ENCODE assay signal across 9 mouse cellular contexts in the genomic region with DNA sequence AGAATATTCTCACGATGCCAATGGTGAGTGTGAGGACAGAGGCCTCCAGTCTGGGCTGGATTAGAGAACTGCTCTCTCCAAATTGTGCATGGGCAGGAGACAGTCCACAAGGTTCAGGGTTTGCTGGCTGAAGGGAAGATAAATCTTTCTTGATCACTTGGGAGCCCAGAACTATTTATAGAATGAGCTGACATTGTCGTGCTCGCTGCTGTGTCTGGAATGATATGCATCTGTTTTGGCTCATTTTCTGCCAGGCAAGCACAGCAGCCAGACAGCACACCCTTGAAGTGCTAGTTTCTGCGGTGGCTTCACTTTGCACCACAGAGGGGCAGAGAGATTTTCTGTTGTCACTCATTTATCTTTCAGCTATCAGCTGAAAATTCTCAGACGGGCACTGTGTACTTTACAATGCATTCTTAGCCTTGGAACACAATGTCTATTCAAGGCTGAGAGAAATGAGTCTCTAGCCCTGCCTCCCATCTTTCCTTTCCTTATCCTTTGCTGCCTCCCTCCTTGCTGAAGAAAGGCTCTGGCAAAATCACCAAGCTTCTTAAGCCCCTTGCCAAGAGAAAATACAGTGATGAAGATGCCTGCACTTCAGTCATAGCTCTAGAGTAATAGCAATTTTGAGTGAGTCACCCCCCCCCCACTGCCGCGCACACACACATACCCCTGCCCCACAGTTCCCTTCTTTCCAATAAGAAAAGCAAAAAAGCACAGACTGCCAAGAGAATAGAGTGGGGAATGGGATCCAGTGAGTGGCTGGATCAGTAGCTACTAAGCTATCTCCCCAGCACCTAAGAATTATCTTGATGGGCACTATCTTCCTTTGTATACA.
DNase-seq lines count a peak whose midpoint lies in the region; ATAC-seq lines count a peak whose summit lies in the region.
"Had no signal": no experiment of that assay in that cellular context is flagged by ENCODE, and none has a peak within 500 bp of the region (broad histone marks: within the 10 kb centered on the region; RNA-seq: fewer than 3 reads in every experiment).

No protein-coding gene starts in this region.

- DNase-seq in forebrain, embryonic 11.5 days (ENCODE audit: low spot score), result no peak
- peak; percentile 18 for DNase-seq in adipocyte (ENCODE audit: low spot score)
- peak; percentile 23 for DNase-seq in lung, postnatal 14 days
- no peak for DNase-seq in layer of hippocampus, adult 11-12 months (ENCODE audit: low spot score)
- no peak for DNase-seq in cerebellum, postnatal 25 days

- no peaks in the 10 kb centered on the region for H3K9me3 ChIP-seq in forebrain, embryonic 13.5 days (replicated peaks)
- no peaks in the 10 kb centered on the region for H3K9me3 ChIP-seq in forebrain, embryonic 11.5 days (ENCODE audit: control insufficient read depth, low read length)
- no peaks in the 10 kb centered on the region for H3K9me3 ChIP-seq in heart, embryonic 12.5 days (replicated peaks)
- H3K9me3 ChIP-seq in liver, embryonic 12.5 days (replicated peaks), result no peaks in the 10 kb centered on the region

- H3K4me3 ChIP-seq in forebrain, embryonic 13.5 days, result no peak overlapping the region
- no peak overlapping the region for H3K4me3 ChIP-seq in forebrain, embryonic 11.5 days (ENCODE audit: low read depth, low read length)
- no peak overlapping the region for H3K4me3 ChIP-seq in heart, embryonic 12.5 days
- H3K4me3 ChIP-seq in liver, embryonic 12.5 days, result no peak overlapping the region
- H3K4me3 ChIP-seq: erythroblast, embryonic 14.5 days had no signal

- H3K4me2 ChIP-seq in forebrain, embryonic 13.5 days, result no peak overlapping the region
- H3K4me2 ChIP-seq in forebrain, embryonic 11.5 days (ENCODE audit: low read depth, low read length, severe bottlenecking), result no peak overlapping the region
- H3K4me2 ChIP-seq in heart, embryonic 12.5 days, result peak overlapping the region; percentile 32
- no peak overlapping the region for H3K4me2 ChIP-seq in liver, embryonic 12.5 days

- peak overlapping the region; percentile 52 for H3K27ac ChIP-seq in forebrain, embryonic 13.5 days
- no peak overlapping the region for H3K27ac ChIP-seq in forebrain, embryonic 11.5 days (ENCODE audit: low read depth, low read length)
- H3K27ac ChIP-seq in heart, embryonic 12.5 days (ENCODE audit: poor library complexity, severe bottlenecking), result peak overlapping the region; percentile 89
- no peak overlapping the region for H3K27ac ChIP-seq in liver, embryonic 12.5 days

- WGBS in forebrain, embryonic 13.5 days, result 47% methylated on average over 7 of the region's 7 CpGs
- 70% methylated on average over 7 of the region's 7 CpGs for WGBS in forebrain, embryonic 11.5 days
- WGBS in heart, embryonic 12.5 days, result 30% methylated on average over 7 of the region's 7 CpGs
- WGBS in liver, embryonic 12.5 days (ENCODE audit: insufficient replicate concordance), result 56% methylated on average over 7 of the region's 7 CpGs

- H3K4me1 ChIP-seq in forebrain, embryonic 13.5 days, result peaks cover 24% of the 10 kb centered on the region
- H3K4me1 ChIP-seq in forebrain, embryonic 11.5 days (replicated peaks; ENCODE audit: control insufficient read depth, insufficient read depth, low read length), result 0 out of 2 replicates have a peak, but pooled peaks cover 2% of the 10 kb centered on the region
- peaks cover 27% of the 10 kb centered on the region for H3K4me1 ChIP-seq in heart, embryonic 12.5 days (replicated peaks)
- H3K4me1 ChIP-seq in liver, embryonic 12.5 days, result no peaks in the 10 kb centered on the region

- peak; percentile 48 for ATAC-seq in forebrain, embryonic 13.5 days
- no peak for ATAC-seq in forebrain, embryonic 11.5 days (replicated peaks; ENCODE audit: low FRiP score)
- ATAC-seq in heart, embryonic 12.5 days (ENCODE audit: insufficient number of reproducible peaks, low FRiP score), result peak; percentile 59
- ATAC-seq in liver, embryonic 12.5 days, result no peak

- no peaks in the 10 kb centered on the region for H3K27me3 ChIP-seq in forebrain, embryonic 13.5 days
- H3K27me3 ChIP-seq in forebrain, embryonic 11.5 days (ENCODE audit: control insufficient read depth, insufficient read depth, low read length), result no peaks in the 10 kb centered on the region
- H3K27me3 ChIP-seq in heart, embryonic 12.5 days (replicated peaks), result no peaks in the 10 kb centered on the region
- no peaks in the 10 kb centered on the region for H3K27me3 ChIP-seq in liver, embryonic 12.5 days (replicated peaks)

- 0 out of 2 replicates have a peak overlapping the region, but pooled peaks have one; percentile 2 for H3K9ac ChIP-seq in forebrain, embryonic 13.5 days
- no peak overlapping the region for H3K9ac ChIP-seq in forebrain, embryonic 11.5 days (ENCODE audit: low read length)
- no peak overlapping the region for H3K9ac ChIP-seq in heart, embryonic 12.5 days
- no peak overlapping the region for H3K9ac ChIP-seq in liver, embryonic 12.5 days

- no peaks in the 10 kb centered on the region for H3K36me3 ChIP-seq in forebrain, embryonic 13.5 days (ENCODE audit: poor library complexity, severe bottlenecking)
- no peaks in the 10 kb centered on the region for H3K36me3 ChIP-seq in forebrain, embryonic 11.5 days (ENCODE audit: control insufficient read depth, insufficient read depth, low read length)
- H3K36me3 ChIP-seq in heart, embryonic 12.5 days, result no peaks in the 10 kb centered on the region
- no peaks in the 10 kb centered on the region for H3K36me3 ChIP-seq in liver, embryonic 12.5 days

Comparison
In these comparisons a context has a peak if more than half of its experiments do, and no peak if none do; other contexts are left out.
1. ATAC-seq: peak in forebrain, embryonic 13.5 days (single experiment) and heart, embryonic 12.5 days (single experiment); none in forebrain, embryonic 11.5 days (single experiment) and liver, embryonic 12.5 days (single experiment).
2. H3K27ac ChIP-seq: peak in forebrain, embryonic 13.5 days (single experiment) and heart, embryonic 12.5 days (single experiment); none in forebrain, embryonic 11.5 days (single experiment) and liver, embryonic 12.5 days (single experiment).
3. DNase-seq: peak in adipocyte (single experiment) and lung, postnatal 14 days (single experiment); none in forebrain, embryonic 11.5 days (single experiment), layer of hippocampus, adult 11-12 months (single experiment) and cerebellum, postnatal 25 days (0 of 2).